Mouse (Mus musculus) lung, postnatal 0 days (tissue): ENCODE results near the gene Pou2f3.

ENCODE experiments used
- CTCF ChIP-seq: IDR thresholded peaks from 2 replicates; pipeline ENCODE4 v1.5.1; 2016; ENCODE audit warnings: antibody characterized with exemption, mild to moderate bottlenecking
- EP300 ChIP-seq: IDR thresholded peaks from 2 replicates; pipeline ENCODE4 v1.6.1; 2016; ENCODE audit warnings: antibody characterized with exemption, mild to moderate bottlenecking, control low read depth

DNA sequence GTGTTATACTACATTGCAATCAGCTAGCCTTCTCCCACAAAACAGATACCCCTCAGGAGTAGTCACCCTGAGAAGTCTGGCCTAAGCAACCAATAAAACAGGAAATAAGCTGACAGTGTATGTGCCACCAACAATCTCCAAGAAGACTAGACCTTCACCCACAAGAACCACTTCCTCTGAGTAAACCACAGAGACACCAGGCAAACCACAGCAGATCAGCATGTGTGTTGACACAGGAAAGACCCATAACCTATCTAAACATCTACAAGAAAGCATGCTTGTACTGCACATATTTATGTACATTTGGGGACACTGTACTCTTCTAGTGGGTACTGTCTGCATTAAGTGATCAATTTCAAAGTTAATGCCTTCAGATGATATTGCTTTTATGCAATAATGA lies 113.8 kb downstream of the Pou2f3 start:
- no peak for TF ChIP-seq CTCF
- TF ChIP-seq EP300, result no peak
